Mouse (Mus musculus) C2C12 (cell line): ENCODE data around the gene Aox4. TPM values are rescaled to one million over a fixed set of nuclear protein-coding genes. Genes with fewer than 3 reads are reported as not detected.

ENCODE experiments used
- H3K27me3 ChIP-seq: one replicate; pipeline ENCODE4 v1.6.1; 2011; ENCODE audit not compliant: control insufficient read depth, insufficient read depth, insufficient read length
- H3K36me3 ChIP-seq: one replicate; pipeline ENCODE4 v1.6.1; 2011; ENCODE audit not compliant: control insufficient read depth, insufficient read depth
- H3K4me3 ChIP-seq: one replicate; pipeline ENCODE4 v1.5.1; 2011; ENCODE audit warnings: mild to moderate bottlenecking, control low read depth; ENCODE audit not compliant: poor library complexity, insufficient read depth, severe bottlenecking
- H3K79me2 ChIP-seq: one replicate; pipeline ENCODE4 v1.6.1; 2011; ENCODE audit not compliant: control insufficient read depth, insufficient read depth
- H3K79me3 ChIP-seq: one replicate; pipeline ENCODE4 v1.6.1; 2011; ENCODE audit warnings: low read depth, control low read depth
- H3ac ChIP-seq: one replicate; pipeline ENCODE3; 2011; ENCODE audit warnings: low read depth; ENCODE audit not compliant: control insufficient read depth, insufficient read length
- CEBPB ChIP-seq: IDR thresholded peaks from one replicate; pipeline ENCODE4 v1.6.1; 2011; ENCODE audit warnings: low read depth, mild to moderate bottlenecking, control low read depth, moderate library complexity
- CTCF ChIP-seq: IDR thresholded peaks from one replicate; pipeline ENCODE4 v1.5.1; 2011; ENCODE audit not compliant: control insufficient read depth, insufficient read depth, insufficient read length
- FOSL1 ChIP-seq: IDR thresholded peaks from one replicate; pipeline ENCODE4 v1.8.0; 2011; ENCODE audit warnings: mild to moderate bottlenecking, low read length; ENCODE audit not compliant: poor library complexity, insufficient read depth, severe bottlenecking
- MAX ChIP-seq: IDR thresholded peaks from one replicate; pipeline ENCODE4 v1.6.1; 2011; ENCODE audit warnings: mild to moderate bottlenecking, control low read depth
- MYOD1 ChIP-seq: IDR thresholded peaks from one replicate; pipeline ENCODE4 v1.6.1; 2011; ENCODE audit warnings: low read depth; ENCODE audit not compliant: control insufficient read depth, insufficient read length
- MYOG ChIP-seq: IDR thresholded peaks from one replicate; pipeline ENCODE4 v1.6.1; 2011; ENCODE audit not compliant: control insufficient read depth, insufficient read length; ENCODE audit errors: extremely low read depth
- USF1 ChIP-seq: IDR thresholded peaks from one replicate; pipeline ENCODE4 v1.6.1; 2011; ENCODE audit warnings: low read depth, mild to moderate bottlenecking, control low read depth, moderate library complexity
- polyA plus RNA-seq: library from polyadenylated mRNA; unstranded; fragments of >200 nt; fragmentation: generic; extraction: Trizol; gene quantifications from one replicate; pipeline ENCODE4 v1.2.1, GENCODE M21; 2012; ENCODE audit warnings: missing spikeins

Aox4 gene
- polyA plus RNA-seq, 1 experiment: not detected

- Histone ChIP-seq H3ac (no peak overlapping the region), H3K4me3 (no peak overlapping the region), H3K27me3 (peaks cover 5% of the 10 kb centered on the region), H3K79me3 (no peaks in the 10 kb centered on the region), H3K36me3 (no peaks in the 10 kb centered on the region), H3K79me2 (no peaks in the 10 kb centered on the region)
- no peak for TF ChIP-seq MAX
- TF ChIP-seq CEBPB: no peak
- no peak for TF ChIP-seq MYOD1
- no peak for TF ChIP-seq FOSL1
- no peak for TF ChIP-seq CTCF
- TF ChIP-seq USF1: no peak
- TF ChIP-seq MYOG: no peak
Measured at GRCm38 (mm10) chr1:58230542-58230941, 20.3 kb downstream of the Aox4 start.

DNA sequence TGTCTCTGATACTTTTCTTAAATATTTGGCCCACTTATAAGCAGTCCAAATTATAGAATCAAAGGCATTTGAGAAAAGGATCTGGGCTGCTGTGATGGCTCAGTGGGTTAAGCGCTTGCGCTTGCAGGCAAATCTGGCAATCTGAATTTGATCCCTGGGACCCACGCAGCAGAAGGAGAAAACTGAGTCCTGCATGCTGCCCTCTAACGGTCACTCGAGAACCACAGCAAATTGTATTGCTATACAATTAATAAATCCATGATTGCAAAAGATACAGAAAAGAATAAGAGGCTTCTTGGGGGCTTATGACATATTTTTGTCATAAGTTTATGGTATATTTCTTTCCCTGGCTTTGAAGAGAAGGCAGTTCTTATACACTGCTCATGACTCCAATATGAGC is 25.2 kb downstream of the Aox4 start:
- Histone ChIP-seq H3ac (no peak overlapping the region), H3K79me2 (no peaks in the 10 kb centered on the region)
- TF ChIP-seq MAX: no peak
- no peak for TF ChIP-seq FOSL1
- no peak for TF ChIP-seq MYOG
- no peak for TF ChIP-seq CTCF
- no peak for TF ChIP-seq USF1
- TF ChIP-seq MYOD1: no peak
- no peak for TF ChIP-seq CEBPB

DNA sequence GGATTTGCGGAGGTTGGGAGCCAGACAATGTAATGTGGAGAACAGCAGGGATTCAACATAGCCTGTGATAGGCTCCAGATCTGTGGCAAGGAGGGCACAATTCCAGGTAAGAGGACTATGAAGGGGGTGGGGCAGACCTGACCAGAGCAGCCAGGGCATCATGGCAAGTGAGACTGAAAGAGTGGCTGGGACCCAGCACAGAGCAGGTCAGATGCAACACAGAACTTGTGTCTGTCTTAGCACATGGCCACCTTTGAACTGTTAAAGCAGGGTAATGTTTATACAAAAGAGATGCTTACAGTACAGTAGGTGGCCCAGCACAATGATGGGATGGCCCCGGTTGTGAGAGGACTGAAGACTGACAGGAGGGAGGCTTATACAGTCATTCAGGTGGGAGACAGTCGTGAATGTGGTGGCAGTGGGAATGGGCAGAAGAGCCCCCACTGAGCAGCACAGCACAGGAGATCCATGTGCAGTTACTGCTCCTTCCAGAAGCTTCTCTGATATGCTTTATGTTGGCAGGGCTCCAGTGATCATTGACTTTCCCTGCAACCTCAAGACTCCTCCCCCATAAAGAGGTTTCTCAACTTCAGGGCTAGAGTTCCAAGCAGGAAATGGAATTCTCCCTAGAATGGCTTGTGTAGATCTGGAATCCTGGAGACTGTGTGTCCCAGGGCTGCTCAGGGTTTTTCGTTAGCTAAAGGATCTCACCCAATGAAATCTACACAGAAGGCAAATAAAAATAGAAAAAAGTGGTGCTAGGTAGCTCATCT is 27.5 kb downstream of the Aox4 start:
- H3K36me3 ChIP-seq: no peaks in the 10 kb centered on the region
- H3K79me3 ChIP-seq: no peaks in the 10 kb centered on the region
- no peak overlapping the region for H3ac ChIP-seq
- TF ChIP-seq CTCF (no peak), MAX (no peak), USF1 (no peak), MYOD1 (no peak), MYOG (no peak), FOSL1 (no peak), CEBPB (no peak)
- no peak overlapping the region for H3K4me3 ChIP-seq
- no peaks in the 10 kb centered on the region for H3K27me3 ChIP-seq
- no peaks in the 10 kb centered on the region for H3K79me2 ChIP-seq

More for the DNA sequence above, 25.2 kb downstream of the Aox4 start:
- peaks cover 5% of the 10 kb centered on the region for H3K27me3 ChIP-seq
- H3K79me3 ChIP-seq: no peaks in the 10 kb centered on the region
- H3K4me3 ChIP-seq: no peak overlapping the region
- H3K36me3 ChIP-seq: no peaks in the 10 kb centered on the region

DNA sequence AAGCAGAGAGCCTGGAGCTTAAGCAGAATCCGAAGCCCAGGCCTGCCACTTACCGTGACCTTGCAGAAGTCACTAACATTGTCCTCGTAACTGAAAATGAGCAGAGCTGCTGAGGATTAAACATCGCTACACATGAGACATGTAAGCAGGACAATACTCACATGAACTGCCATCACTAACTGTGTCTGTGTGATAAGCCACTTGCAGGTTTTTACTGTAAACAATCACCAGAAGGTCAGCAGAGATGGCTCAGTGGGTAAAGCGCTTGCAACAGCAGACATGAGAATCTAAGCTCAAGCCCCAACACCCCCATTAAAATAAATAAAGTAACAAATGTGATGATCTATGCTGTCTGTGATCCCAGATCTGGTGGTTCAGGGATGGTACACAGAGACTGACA is 28.2 kb downstream of the Aox4 start:
- no peaks in the 10 kb centered on the region for H3K79me2 ChIP-seq
- no peaks in the 10 kb centered on the region for H3K36me3 ChIP-seq
- no peaks in the 10 kb centered on the region for H3K27me3 ChIP-seq
- H3K4me3 ChIP-seq: no peak overlapping the region
- TF ChIP-seq FOSL1 (no peak), MAX (no peak), MYOD1 (no peak), CEBPB (no peak), USF1 (no peak), MYOG (no peak), CTCF (no peak)
- no peak overlapping the region for H3ac ChIP-seq
- H3K79me3 ChIP-seq: no peaks in the 10 kb centered on the region

DNA sequence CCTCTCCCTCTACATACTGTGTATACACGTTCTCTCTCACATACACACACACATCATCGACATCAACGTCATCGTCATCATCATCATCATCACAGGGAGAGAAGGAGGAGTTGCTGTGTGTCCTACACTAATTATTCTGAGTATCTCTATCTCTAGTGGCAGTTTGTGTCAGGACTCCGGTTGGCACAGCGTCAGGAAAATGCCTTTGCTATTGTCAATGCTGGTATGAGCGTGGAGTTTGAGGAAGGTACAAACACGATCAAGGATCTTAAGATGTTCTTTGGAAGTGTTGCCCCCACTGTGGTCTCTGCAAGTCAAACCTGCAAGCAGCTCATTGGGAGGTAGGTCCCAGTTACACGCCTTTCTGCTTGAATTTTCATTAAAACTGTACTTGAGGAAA is 28.8 kb downstream of the Aox4 start:
- Histone ChIP-seq H3K79me2 (no peaks in the 10 kb centered on the region), H3K4me3 (no peak overlapping the region), H3K27me3 (no peaks in the 10 kb centered on the region), H3ac (no peak overlapping the region), H3K36me3 (no peaks in the 10 kb centered on the region), H3K79me3 (no peaks in the 10 kb centered on the region)
- TF ChIP-seq USF1: no peak

- no peak overlapping the region for H3K4me3 ChIP-seq
- no peaks in the 10 kb centered on the region for H3K79me3 ChIP-seq
- H3K79me2 ChIP-seq: no peaks in the 10 kb centered on the region
- no peaks in the 10 kb centered on the region for H3K36me3 ChIP-seq
- TF ChIP-seq MAX (no peak), MYOG (no peak), MYOD1 (no peak), CEBPB (no peak)
- no peak overlapping the region for H3ac ChIP-seq
- H3K27me3 ChIP-seq: no peaks in the 10 kb centered on the region
Measured at GRCm38 (mm10) chr1:58240347-58240746, 30.1 kb downstream of the Aox4 start.
